In the genomic region with DNA sequence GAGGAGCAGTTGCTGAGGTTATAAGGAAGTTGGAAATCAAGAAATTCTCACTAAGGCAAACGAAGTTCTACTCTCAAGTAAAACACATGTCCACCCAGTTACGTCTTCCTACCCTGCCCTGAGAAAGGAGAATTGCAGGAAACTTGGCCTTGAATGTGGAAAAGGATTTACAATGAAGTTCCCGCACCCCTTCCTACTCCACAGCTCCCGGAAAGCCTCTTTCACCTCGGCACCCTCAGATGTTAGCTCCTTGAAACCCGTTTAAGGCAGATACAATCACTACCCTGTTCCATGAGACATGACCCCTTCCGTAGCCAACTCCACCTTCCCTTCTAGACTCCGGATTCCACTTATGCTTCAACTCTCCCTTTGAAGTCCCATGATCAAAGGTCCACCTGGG, we compare ENCODE assay signal across 20 mouse cellular contexts. TPM values are rescaled to one million over a fixed set of nuclear protein-coding genes. Genes with fewer than 3 reads are reported as not detected.
DNase-seq lines count a peak whose midpoint lies in the region; ATAC-seq and TF ChIP-seq lines count a peak whose summit lies in the region.
"Had no signal": no experiment of that assay in that cellular context is flagged by ENCODE, and none has a peak within 500 bp of the region (broad histone marks: within the 10 kb centered on the region; RNA-seq: fewer than 3 reads in every experiment).

No protein-coding gene starts in this region.

- DNase-seq in heart, adult 8-10 months (ENCODE audit: low spot score), result peak; percentile 62
- no peak for DNase-seq in heart, embryonic 10.5 days (ENCODE audit: low spot score)
- no peak for DNase-seq in kidney, postnatal 4 days
- DNase-seq in lung, postnatal 0 days (ENCODE audit: low spot score), result peak; percentile 32
- no peak for DNase-seq in lung, postnatal 4 days
- DNase-seq in right cerebral cortex, adult 2 months (ENCODE audit: low spot score in 2 of 2), result no peak
- DNase-seq: adrenal gland, postnatal 25 days; B cell, adult 2 months; cerebellum, adult 11-12 months; cerebellum, postnatal 14 days; embryo, embryonic 11 days; layer of hippocampus, adult 9-11 months; lung, postnatal 14 days; thymus, adult 2 months had no signal

- peaks cover 23% of the 10 kb centered on the region for H3K4me1 ChIP-seq in heart, embryonic 10.5 days
- peaks cover 32% of the 10 kb centered on the region for H3K4me1 ChIP-seq in kidney, embryonic 16.5 days (ENCODE audit: insufficient read depth, low read length)
- peaks cover 24% of the 10 kb centered on the region for H3K4me1 ChIP-seq in lung, postnatal 0 days (ENCODE audit: insufficient read depth, low read depth, low read length)

- H3K9me3 ChIP-seq in heart, embryonic 10.5 days, result no peaks in the 10 kb centered on the region
- no peaks in the 10 kb centered on the region for H3K9me3 ChIP-seq in kidney, embryonic 16.5 days (ENCODE audit: low read length)
- no peaks in the 10 kb centered on the region for H3K9me3 ChIP-seq in lung, postnatal 0 days (ENCODE audit: low read length)
- H3K9me3 ChIP-seq: forebrain, embryonic 10.5 days; hindbrain, embryonic 15.5 days; liver, embryonic 12.5 days; neural tube, embryonic 15.5 days had no signal

- H3K4me3 ChIP-seq in heart, embryonic 10.5 days, result no peak overlapping the region
- H3K4me3 ChIP-seq in kidney, embryonic 16.5 days (ENCODE audit: low read length), result no peak overlapping the region
- H3K4me3 ChIP-seq in lung, postnatal 0 days (ENCODE audit: low read depth, low read length), result no peak overlapping the region
- H3K4me3 ChIP-seq: forebrain, embryonic 10.5 days; hindbrain, embryonic 15.5 days; liver, embryonic 12.5 days; neural tube, embryonic 15.5 days had no signal

- no peaks in the 10 kb centered on the region for H3K27me3 ChIP-seq in heart, embryonic 10.5 days (ENCODE audit: insufficient read depth, poor library complexity, severe bottlenecking)
- no peaks in the 10 kb centered on the region for H3K27me3 ChIP-seq in kidney, embryonic 16.5 days (ENCODE audit: insufficient read depth, low read length)
- no peaks in the 10 kb centered on the region for H3K27me3 ChIP-seq in lung, postnatal 0 days (replicated peaks; ENCODE audit: insufficient read depth, low read length)
- H3K27me3 ChIP-seq: hindbrain, embryonic 15.5 days; liver, embryonic 12.5 days; neural tube, embryonic 15.5 days had no signal

- H3K27ac ChIP-seq in heart, embryonic 10.5 days, result no peak overlapping the region
- 0 out of 2 replicates have a peak overlapping the region, but pooled peaks have one; percentile 10 for H3K27ac ChIP-seq in kidney, embryonic 16.5 days (ENCODE audit: low read length)
- H3K27ac ChIP-seq in lung, postnatal 0 days (ENCODE audit: low read length), result peak overlapping the region; percentile 67
- H3K27ac ChIP-seq: forebrain, embryonic 10.5 days; hindbrain, embryonic 15.5 days; liver, embryonic 12.5 days; neural tube, embryonic 15.5 days had no signal

- 79% methylated on average over 8 of the region's 8 CpGs for WGBS in heart, embryonic 10.5 days
- WGBS in kidney, embryonic 16.5 days, result 66% methylated on average over 8 of the region's 8 CpGs
- 36% methylated on average over 8 of the region's 8 CpGs for WGBS in lung, postnatal 0 days

- H3K4me2 ChIP-seq in kidney, embryonic 16.5 days (replicated peaks; ENCODE audit: low read depth, low read length), result no peak overlapping the region
- no peak overlapping the region for H3K4me2 ChIP-seq in lung, postnatal 0 days (replicated peaks; ENCODE audit: low read depth, low read length)
- H3K4me2 ChIP-seq: hindbrain, embryonic 15.5 days; liver, embryonic 12.5 days; neural tube, embryonic 15.5 days had no signal

- no peaks in the 10 kb centered on the region for H3K36me3 ChIP-seq in heart, embryonic 10.5 days
- no peaks in the 10 kb centered on the region for H3K36me3 ChIP-seq in kidney, embryonic 16.5 days (ENCODE audit: insufficient read depth, low read length)
- no peaks in the 10 kb centered on the region for H3K36me3 ChIP-seq in lung, postnatal 0 days (ENCODE audit: insufficient read depth, low read length)
- H3K36me3 ChIP-seq: forebrain, embryonic 10.5 days; hindbrain, embryonic 15.5 days; liver, embryonic 12.5 days; neural tube, embryonic 15.5 days had no signal

- no peak for TF ChIP-seq EP300 in lung, postnatal 0 days (IDR thresholded peaks at IDR 0.05)

- no peak overlapping the region for H3K9ac ChIP-seq in kidney, embryonic 16.5 days (replicated peaks; ENCODE audit: low read length)
- no peak overlapping the region for H3K9ac ChIP-seq in lung, postnatal 0 days (replicated peaks; ENCODE audit: low read depth)
- H3K9ac ChIP-seq: hindbrain, embryonic 15.5 days; liver, embryonic 12.5 days; neural tube, embryonic 15.5 days had no signal

- no peak for TF ChIP-seq CTCF in lung, postnatal 0 days (IDR thresholded peaks at IDR 0.05)

- no peak for ATAC-seq in kidney, embryonic 16.5 days (ENCODE audit: low FRiP score, low TSS enrichment)
- ATAC-seq in lung, postnatal 0 days, result no peak
- ATAC-seq: liver, embryonic 12.5 days; midbrain, embryonic 16.5 days had no signal

RNA-seq across cellular contexts. Expression of gene Insr, which starts 54.2 kb away (rescaled TPM):
- total RNA-seq in heart, adult 8-10 months (2022), result 100 to 1,000 TPM; 117 to 175 (median 143) TPM
- polyA plus RNA-seq in heart, embryonic 10.5 days (2016; fragmentation: Nextera tagmentation; extraction: Ambion mirVana), result 34.1 and 34.3 TPM in 2 replicates
- polyA plus RNA-seq in kidney, embryonic 16.5 days (2015; fragmentation: Nextera tagmentation; extraction: Ambion mirVana), result 41.0 and 41.4 TPM in 2 replicates
- 27.1 and 31.1 TPM in 2 replicates for polyA plus RNA-seq in lung, postnatal 0 days (2015; fragmentation: Nextera tagmentation; extraction: Ambion mirVana)

Comparison
In these comparisons a context has a peak if more than half of its experiments do, and no peak if none do; other contexts are left out.
1. DNase-seq: peak in heart, adult 8-10 months (single experiment) and lung, postnatal 0 days (single experiment); none in heart, embryonic 10.5 days (single experiment), kidney, postnatal 4 days (0 of 2), lung, postnatal 4 days (0 of 2) and right cerebral cortex, adult 2 months (0 of 2).